In the genomic region with DNA sequence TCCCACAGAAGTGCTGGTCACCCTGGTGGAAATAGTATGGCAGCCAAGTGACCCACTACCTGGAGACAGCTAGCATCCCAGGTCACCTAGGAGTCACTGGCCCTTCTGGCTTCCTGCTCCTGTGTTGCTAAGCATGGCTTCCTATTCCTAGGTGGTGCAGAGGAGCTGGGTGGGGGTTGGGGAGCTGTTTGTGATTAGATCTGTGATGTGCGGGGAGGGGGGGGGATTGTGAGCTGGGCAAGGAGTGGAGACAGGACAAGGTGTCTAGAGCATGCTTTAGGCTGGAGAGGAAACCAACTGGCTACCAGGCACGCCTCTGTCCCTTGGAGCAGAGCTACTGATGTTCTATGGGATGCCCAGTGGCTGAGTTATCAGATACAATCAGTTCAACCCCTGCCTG, we compare ENCODE assay signal across 10 mouse cellular contexts.
DNase-seq lines count a peak whose midpoint lies in the region; ATAC-seq and TF ChIP-seq lines count a peak whose summit lies in the region.
"Had no signal": no experiment of that assay in that cellular context is flagged by ENCODE, and none has a peak within 500 bp of the region (broad histone marks: within the 10 kb centered on the region; RNA-seq: fewer than 3 reads in every experiment).

No protein-coding gene starts in this region.

- intact Hi-C loops in heart, postnatal 14 days (cut with DNase I): no loop called here

- H3K4me1 ChIP-seq in heart, embryonic 10.5 days: peaks cover 72% of the 10 kb centered on the region
- H3K4me1 ChIP-seq in midbrain, embryonic 10.5 days: peaks cover 82% of the 10 kb centered on the region
- peaks cover 10% of the 10 kb centered on the region; the same call in 1 of the 2 replicates for H3K4me1 ChIP-seq in midbrain, postnatal 0 days (ENCODE audit: insufficient read depth, low read length)
- peaks cover 14% of the 10 kb centered on the region for H3K4me1 ChIP-seq in hindbrain, postnatal 0 days (ENCODE audit: insufficient read depth, low read length)
- peaks cover 49% of the 10 kb centered on the region for H3K4me1 ChIP-seq in neural tube, embryonic 15.5 days

- DNase-seq in heart, embryonic 10.5 days (ENCODE audit: low spot score): no peak
- DNase-seq in heart, postnatal 14 days: no peak
- no peak for DNase-seq in midbrain, embryonic 10.5 days (ENCODE audit: low spot score)
- DNase-seq in midbrain, postnatal 0 days (ENCODE audit: low spot score): no peak
- DNase-seq in hindbrain, postnatal 0 days (ENCODE audit: low spot score): no peak
- DNase-seq in adipocyte (ENCODE audit: low spot score): no peak
- DNase-seq: kidney, adult 2 months had no signal

- H3K4me3 ChIP-seq in heart, embryonic 10.5 days: peak overlapping the region; percentile 19; the same call in 1 of the 2 replicates
- H3K4me3 ChIP-seq in midbrain, embryonic 10.5 days: no peak overlapping the region
- H3K4me3 ChIP-seq in midbrain, postnatal 0 days (ENCODE audit: low read depth, low read length): no peak overlapping the region
- no peak overlapping the region for H3K4me3 ChIP-seq in hindbrain, postnatal 0 days (ENCODE audit: low read length)
- no peak overlapping the region for H3K4me3 ChIP-seq in neural tube, embryonic 15.5 days (replicated peaks)

- H3K27ac ChIP-seq in heart, embryonic 10.5 days: peak overlapping the region; percentile 84
- peak overlapping the region; percentile 80 for H3K27ac ChIP-seq in midbrain, embryonic 10.5 days (replicated peaks)
- no peak overlapping the region for H3K27ac ChIP-seq in midbrain, postnatal 0 days (ENCODE audit: low read depth, low read length)
- peak overlapping the region; percentile 72; the same call in 1 of the 2 replicates for H3K27ac ChIP-seq in hindbrain, postnatal 0 days
- 0 out of 2 replicates have a peak overlapping the region, but pooled peaks have one; percentile 60 for H3K27ac ChIP-seq in neural tube, embryonic 15.5 days (replicated peaks)
- H3K27ac ChIP-seq: stomach, postnatal 0 days had no signal

- H3K27me3 ChIP-seq in heart, embryonic 10.5 days (ENCODE audit: insufficient read depth, poor library complexity, severe bottlenecking): peaks cover 16% of the 10 kb centered on the region
- peaks cover 56% of the 10 kb centered on the region for H3K27me3 ChIP-seq in midbrain, embryonic 10.5 days (ENCODE audit: low read depth, poor library complexity, severe bottlenecking)
- no peaks in the 10 kb centered on the region for H3K27me3 ChIP-seq in midbrain, postnatal 0 days (ENCODE audit: insufficient read depth, low read length)
- no peaks in the 10 kb centered on the region for H3K27me3 ChIP-seq in hindbrain, postnatal 0 days (ENCODE audit: insufficient read depth, low read length)
- H3K27me3 ChIP-seq in neural tube, embryonic 15.5 days (replicated peaks): no peaks in the 10 kb centered on the region

- H3K9me3 ChIP-seq in heart, embryonic 10.5 days: no peaks in the 10 kb centered on the region
- H3K9me3 ChIP-seq in midbrain, embryonic 10.5 days (replicated peaks): no peaks in the 10 kb centered on the region
- no peaks in the 10 kb centered on the region for H3K9me3 ChIP-seq in midbrain, postnatal 0 days (ENCODE audit: low read length)
- H3K9me3 ChIP-seq in hindbrain, postnatal 0 days (ENCODE audit: low read length): no peaks in the 10 kb centered on the region
- H3K9me3 ChIP-seq in neural tube, embryonic 15.5 days (replicated peaks): no peaks in the 10 kb centered on the region

- no peak overlapping the region for H3K9ac ChIP-seq in midbrain, postnatal 0 days (replicated peaks; ENCODE audit: low read length, poor library complexity, severe bottlenecking)
- no peak overlapping the region for H3K9ac ChIP-seq in hindbrain, postnatal 0 days (replicated peaks; ENCODE audit: low read length)
- H3K9ac ChIP-seq in neural tube, embryonic 15.5 days (replicated peaks): no peak overlapping the region

- no peaks in the 10 kb centered on the region for H3K36me3 ChIP-seq in heart, embryonic 10.5 days
- H3K36me3 ChIP-seq in midbrain, embryonic 10.5 days: no peaks in the 10 kb centered on the region
- H3K36me3 ChIP-seq in midbrain, postnatal 0 days (ENCODE audit: insufficient read depth, low read length): no peaks in the 10 kb centered on the region
- H3K36me3 ChIP-seq in hindbrain, postnatal 0 days (ENCODE audit: insufficient read depth, low read length): no peaks in the 10 kb centered on the region
- no peaks in the 10 kb centered on the region for H3K36me3 ChIP-seq in neural tube, embryonic 15.5 days

- 42% methylated on average over 2 of the region's 2 CpGs for WGBS in heart, embryonic 10.5 days
- WGBS in midbrain, embryonic 10.5 days: 49% methylated on average over 2 of the region's 2 CpGs
- 56% methylated on average over 2 of the region's 2 CpGs for WGBS in midbrain, postnatal 0 days
- WGBS in hindbrain, postnatal 0 days: 62% methylated on average over 2 of the region's 2 CpGs
- 62% methylated on average over 2 of the region's 2 CpGs for WGBS in neural tube, embryonic 15.5 days

- no peak for TF ChIP-seq CTCF in midbrain, postnatal 0 days (IDR thresholded peaks at IDR 0.05)
- no peak for TF ChIP-seq CTCF in hindbrain, postnatal 0 days (IDR thresholded peaks at IDR 0.05; ENCODE audit: low read depth)

- no peak overlapping the region for H3K4me2 ChIP-seq in midbrain, postnatal 0 days (ENCODE audit: low read depth, low read length, poor library complexity, severe bottlenecking)
- no peak overlapping the region for H3K4me2 ChIP-seq in hindbrain, postnatal 0 days (ENCODE audit: low read depth, low read length)
- H3K4me2 ChIP-seq in neural tube, embryonic 15.5 days: no peak overlapping the region

- no peak for ATAC-seq in midbrain, postnatal 0 days (ENCODE audit: low FRiP score)
- ATAC-seq in hindbrain, postnatal 0 days: no peak
- no peak for ATAC-seq in neural tube, embryonic 15.5 days (ENCODE audit: low FRiP score)
- no peak for ATAC-seq in granulocyte monocyte progenitor cell, adult 5-6 weeks (replicated peaks; ENCODE audit: poor library complexity, severe bottlenecking)
